Mouse (Mus musculus) gastrocnemius, postnatal 14 days (tissue): ENCODE data around the gene Cep126. TPM values are rescaled to one million over a fixed set of nuclear protein-coding genes. Genes with fewer than 3 reads are reported as not detected.

Source experiments
- DNase-seq: peaks from one replicate; pipeline ENCODE4 v3.0.0; 2021; ENCODE audit warnings: mixed read lengths
- intact Hi-C: fragments of 180-260 bp; cut with DNase I; formaldehyde crosslinking; loops from one replicate; pipeline ENCODE4 v1.15.1; 2025; ENCODE audit warnings: low total_unique reads
- long read RNA-seq, 2 experiments: library from polyadenylated mRNA; stranded (forward); transcript quantifications; one replicate each; pipeline ENCODE4 v2.0.0; 2021
- total RNA-seq, 2 experiments: library from RNA; stranded (reverse); gene quantifications; 2 replicates each; pipeline ENCODE4 v1.2.3; 2021

The Cep126 gene
- under 1 TPM; 0.58 to 0.90 TPM for total RNA-seq
- long read RNA-seq, experiment 1, partial matches to known transcripts = 0 of 1 reads
- long read RNA-seq, experiment 1, other reads (novel, unspliced or antisense) = 1 of 1 reads
- long read RNA-seq, experiment 2 = 0 reads

DNA sequence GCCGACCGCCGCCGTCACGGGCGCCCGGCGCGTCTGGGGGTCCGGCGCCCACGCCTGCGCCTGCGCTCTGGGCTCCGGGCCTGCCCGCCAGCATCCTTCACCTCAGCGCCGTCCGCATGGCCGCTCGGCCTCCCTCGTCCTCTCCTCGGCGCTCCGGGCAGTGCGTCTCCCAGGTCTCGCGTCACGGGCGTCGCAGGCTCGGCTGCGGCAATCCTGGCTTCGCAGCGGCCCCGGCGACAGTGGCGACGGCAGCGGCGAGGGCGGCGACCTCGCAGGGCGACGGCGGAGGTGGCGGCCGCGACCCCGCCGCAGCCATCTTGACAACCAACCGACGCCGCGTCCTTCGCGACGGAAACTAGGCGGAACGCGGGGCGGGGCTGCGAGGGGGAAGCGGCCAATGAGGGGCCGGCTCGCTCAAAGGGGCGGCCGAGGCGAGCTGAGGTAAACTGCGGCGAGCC lies at the start of gene Cep126:
Cep126 (minus strand) TSS at position 178 of the 458 bp plus-strand sequence.
- intact Hi-C loops = no loop called here
- peak; percentile 83 for DNase-seq

DNA sequence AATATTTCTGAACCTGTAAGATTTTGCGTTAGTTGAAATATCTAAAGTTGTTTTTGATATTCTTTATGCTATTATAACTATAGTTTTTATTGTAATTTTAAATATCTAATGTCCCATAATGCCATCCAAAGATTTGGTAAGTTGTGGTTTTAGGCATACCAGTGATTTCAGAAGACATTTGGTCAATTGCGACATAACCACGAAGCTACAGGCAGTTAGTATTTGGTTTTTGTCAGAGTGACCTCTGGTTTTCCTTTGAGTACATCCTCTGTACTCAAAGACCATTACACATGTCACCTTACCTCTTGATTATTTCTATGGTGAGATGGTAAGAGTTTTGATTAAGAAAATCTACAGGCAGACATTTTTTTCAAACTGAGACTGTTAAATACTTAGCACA lies 45.5 kb upstream of the Cep126 start:
- intact Hi-C loops = no loop called here
- no peak for DNase-seq

DNA sequence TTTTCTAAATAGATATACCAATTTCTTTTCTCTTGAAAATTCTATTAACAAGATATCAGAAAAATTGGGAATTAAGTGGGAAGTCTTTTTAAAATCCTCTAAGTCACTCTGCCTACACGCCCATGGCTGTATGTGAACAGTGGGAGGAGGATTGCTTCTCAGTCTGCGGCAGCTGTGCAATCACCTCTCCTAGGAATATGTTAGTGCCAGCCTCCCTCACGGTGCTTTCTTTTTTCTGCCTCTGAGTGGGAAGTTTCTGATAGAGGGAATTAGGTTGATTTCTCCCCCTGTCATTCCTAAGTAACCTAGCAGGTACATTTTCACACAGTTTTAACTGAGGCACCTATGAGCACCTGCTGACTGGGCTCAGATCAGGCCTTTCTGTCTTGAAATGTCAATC lies 43.0 kb upstream of the Cep126 start:
- DNase-seq = no peak
- intact Hi-C loops = no loop called here

DNA sequence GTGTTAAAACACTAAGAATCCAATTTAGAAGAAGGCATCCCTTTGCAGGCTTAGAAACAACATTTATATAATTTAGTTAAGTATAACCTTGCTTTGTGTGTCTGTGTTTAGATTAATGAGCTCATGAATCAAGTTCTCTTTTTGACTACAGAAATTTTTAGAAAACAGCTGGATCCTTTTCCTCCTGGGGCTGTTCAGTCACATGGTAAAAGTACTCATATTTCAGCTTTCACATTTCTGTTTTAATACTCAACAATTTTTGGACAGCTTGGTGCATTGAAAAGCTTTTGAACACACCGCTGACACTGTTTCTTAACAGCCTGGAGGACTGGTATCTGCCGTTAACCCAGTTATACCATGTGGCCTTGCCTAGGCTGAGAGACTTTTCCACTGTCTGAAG lies 22.9 kb upstream of the Cep126 start:
- no peak for DNase-seq
- intact Hi-C loops = no loop called here

DNA sequence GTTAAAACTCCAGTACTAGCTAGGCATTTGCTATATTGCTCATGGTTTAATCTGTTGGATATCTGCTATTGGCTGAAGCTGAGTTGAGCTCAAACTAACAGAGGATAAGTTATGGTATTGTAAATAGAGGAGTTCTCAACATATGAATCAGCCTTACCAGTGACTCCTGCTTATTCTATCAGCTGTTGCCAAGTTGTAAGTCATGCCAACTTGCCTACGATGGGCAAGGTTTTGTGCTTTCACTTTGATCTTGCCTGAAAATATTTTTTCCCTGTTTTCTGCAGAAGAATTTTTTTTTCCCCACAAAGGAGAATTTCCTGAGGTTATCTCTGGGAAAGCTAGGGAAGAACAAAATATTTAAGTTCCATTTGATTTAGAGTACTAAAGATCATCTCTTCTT lies 5.4 kb upstream of the Cep126 start:
- intact Hi-C loops = no loop called here

DNA sequence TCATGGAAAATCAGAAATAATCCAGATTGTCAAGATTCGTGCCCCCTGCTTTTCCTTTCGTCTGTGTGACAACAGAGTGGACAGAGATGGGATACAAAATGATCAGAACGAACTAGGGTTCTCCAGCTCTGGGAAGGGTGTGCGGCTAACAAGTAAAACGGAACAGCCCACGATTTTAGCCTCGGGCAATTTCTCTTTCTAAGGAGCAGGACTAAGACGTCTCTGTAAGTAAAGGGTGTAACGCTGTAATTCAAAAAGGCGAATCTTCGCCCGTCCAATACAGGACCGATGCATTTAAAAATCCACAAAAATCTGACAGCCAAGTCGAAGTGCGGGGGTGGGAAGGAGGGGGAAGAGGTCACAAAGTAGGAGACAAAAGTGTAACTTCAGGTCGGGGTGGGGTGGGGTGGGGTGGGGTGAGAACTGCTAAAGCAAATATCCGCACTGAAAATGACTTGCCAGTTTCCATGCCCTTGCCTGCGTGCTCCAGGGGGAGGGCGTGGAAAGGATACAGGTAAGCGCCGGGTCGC lies 443 bp downstream of the Cep126 start:
- intact Hi-C loops = no loop called here

More for the DNA sequence above, 5.4 kb upstream of the Cep126 start:
- DNase-seq = no peak

DNA sequence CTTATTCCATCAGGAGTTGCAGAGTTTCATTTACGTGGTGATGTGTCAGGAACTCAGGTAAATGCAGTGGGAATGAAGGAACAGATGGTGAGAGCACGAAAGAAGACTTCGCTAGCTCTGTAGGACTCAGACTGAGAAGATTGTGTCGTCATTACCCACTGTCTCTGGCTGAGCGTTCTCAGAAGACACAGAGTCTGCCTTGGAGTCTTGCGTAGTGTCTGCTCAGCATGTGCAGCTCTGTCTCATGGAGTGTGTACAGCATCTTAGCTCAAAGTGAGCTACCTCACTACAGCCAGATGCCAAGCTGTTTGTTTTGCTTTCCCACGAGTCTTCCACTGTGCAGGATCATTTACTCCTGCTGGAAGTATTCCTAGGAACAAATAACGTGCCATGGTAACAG lies 10.6 kb downstream of the Cep126 start:
- DNase-seq = no peak
- intact Hi-C loops = no loop called here

More for the DNA sequence above, 443 bp downstream of the Cep126 start:
- DNase-seq = no peak

DNA sequence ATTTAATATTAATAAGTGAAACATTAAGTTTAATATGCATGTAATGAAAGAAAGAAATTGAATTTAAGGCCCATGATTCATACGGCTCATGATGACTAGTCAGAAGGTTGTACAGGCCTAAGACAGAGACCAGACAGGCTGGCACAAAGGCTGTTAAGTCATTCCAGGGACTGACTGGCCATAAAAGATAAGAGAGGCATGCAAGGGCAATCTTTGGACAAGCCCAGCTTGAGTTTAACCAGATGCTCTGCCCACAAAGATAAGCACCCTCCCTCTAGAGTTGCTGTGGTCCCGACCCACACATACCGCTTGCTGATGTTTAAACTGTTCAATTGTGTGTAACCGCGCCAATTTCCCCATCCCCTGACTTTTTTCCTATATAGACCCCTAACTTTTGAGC lies 19.6 kb downstream of the Cep126 start:
- DNase-seq = no peak
- intact Hi-C loops = no loop called here

DNA sequence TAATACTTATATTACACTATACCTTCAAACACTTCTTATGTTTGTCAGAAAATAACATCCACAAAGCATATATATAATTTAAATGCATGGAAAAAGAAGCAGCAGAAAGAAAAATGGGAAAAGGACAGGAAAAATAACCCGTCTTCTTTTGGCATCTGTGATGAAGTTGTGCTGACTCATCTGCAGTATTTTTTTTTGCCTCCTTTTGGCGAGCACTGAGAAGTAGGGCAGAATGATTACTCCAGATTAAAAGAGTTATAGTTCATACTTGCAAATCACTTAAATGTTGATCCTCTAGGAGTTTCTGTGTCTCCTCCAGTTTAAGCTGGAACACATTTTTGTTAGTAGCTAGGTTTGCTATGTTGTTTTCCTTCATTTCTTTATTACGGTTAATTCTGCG lies 31.0 kb downstream of the Cep126 start:
- no peak for DNase-seq
- intact Hi-C loops = no loop called here

DNA sequence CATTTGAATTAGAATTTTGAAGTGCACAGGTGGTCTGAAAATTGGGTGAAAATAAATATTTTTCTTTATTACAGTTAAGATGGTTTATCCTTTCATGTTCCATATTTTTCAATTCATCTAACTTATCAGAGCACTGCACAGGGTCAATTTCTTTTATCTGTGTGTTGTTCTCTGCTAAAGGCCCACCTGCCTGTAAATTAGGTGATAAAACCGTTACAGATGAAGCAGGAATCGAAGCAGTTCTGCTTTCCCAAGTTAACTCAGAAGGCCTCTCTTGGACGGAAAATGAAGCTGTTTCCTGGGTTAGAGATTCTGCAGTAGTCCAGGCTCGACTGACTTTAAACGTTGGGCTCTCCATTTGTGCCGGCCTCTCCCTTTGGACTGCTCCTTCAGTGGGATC lies 33.1 kb downstream of the Cep126 start:
- no peak for DNase-seq
- intact Hi-C loops = no loop called here

DNA sequence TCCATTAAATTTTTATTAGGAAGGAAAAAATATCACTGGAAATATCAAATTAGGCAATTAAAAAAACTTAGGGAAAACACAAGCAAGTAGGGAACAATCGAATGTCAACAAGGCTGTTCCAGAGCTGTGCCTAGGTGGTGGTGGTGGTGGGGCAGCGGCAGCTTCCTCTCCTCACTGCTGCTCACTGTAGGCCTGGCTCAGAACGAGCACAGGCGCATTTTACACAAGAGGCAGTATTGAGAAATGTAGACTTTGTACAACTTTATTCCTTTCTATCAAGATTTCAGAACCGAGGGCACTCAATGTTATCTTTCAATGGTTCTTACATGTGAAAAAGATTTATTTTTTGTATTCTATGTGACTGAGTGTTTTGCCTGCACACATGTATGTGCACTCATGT lies 55.2 kb downstream of the Cep126 start:
- intact Hi-C loops = loop anchor here (10.0 kb wide), 1 partner anchor 174 kb away; no protein-coding TSS in a partner anchor
- no peak for DNase-seq

DNA sequence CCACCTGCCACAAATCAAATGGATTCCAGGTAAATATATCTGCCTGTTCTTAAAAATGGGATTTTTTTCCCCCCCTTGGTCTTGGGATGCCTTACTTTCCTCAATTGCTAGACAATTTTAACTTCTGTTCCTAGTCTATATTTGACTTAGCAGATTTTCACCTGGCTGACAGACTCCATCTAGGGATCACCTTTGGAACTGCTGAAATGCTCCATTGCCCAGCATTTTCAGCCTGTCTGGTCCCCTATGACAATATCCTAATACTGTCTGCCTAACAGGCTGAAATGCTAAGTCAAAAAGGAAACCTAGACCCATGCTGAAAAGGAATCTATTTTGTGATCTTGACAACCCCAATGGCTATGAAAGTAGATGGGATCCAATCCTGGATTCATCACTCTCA lies 59.7 kb downstream of the Cep126 start:
- DNase-seq = no peak
- intact Hi-C loops = loop anchor here (10.0 kb wide), 1 partner anchor 170 kb away; no protein-coding TSS in a partner anchor

DNA sequence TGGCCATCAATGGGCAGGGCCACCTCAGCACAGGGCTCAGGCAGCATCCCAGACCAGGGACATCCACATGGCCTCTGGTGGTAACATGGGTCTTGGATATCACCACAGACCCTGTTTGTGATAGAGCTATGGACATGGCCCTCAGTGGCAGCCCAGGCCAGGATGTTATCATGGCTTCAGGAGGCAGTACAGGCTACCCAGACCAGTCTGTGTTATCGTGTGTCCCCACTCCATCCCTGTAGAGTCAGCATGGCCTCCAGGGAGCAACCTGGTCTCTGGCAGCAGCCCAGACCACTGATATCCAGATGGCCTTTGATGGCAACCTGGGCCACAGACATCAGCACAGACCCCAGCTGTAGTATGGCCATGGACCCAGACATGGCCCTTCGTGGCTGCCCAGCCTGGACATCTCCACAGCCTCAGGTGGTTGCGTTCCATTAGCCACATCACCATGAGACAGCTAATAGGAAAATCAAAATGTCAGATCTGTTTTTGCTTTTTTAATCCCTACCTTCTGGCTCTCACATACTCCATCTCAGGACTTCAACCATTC lies 60.8 kb downstream of the Cep126 start:
- intact Hi-C loops = loop anchor here (10.0 kb wide), 1 partner anchor 168 kb away; no protein-coding TSS in a partner anchor
- DNase-seq = no peak

DNA sequence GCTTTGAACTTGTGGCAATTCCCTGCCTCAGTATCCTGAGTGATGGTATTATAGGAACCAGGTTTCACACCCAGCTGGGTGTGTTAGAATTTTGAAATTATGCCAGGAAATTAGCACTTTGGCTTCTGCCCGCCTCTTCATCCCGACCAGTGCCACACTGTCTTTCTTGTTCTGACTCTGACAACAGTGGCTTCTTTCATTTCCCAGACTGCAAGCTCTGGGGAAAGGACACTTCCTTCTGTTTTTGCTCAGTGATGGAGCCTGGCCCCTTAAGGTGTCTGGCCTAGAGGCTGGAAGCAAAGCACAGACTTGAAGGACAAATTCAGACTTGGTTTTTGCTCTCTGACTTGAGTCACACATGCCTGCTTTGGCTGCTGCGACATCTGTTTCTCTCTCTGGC lies 74.5 kb downstream of the Cep126 start:
- DNase-seq = no peak
- intact Hi-C loops = no loop called here

DNA sequence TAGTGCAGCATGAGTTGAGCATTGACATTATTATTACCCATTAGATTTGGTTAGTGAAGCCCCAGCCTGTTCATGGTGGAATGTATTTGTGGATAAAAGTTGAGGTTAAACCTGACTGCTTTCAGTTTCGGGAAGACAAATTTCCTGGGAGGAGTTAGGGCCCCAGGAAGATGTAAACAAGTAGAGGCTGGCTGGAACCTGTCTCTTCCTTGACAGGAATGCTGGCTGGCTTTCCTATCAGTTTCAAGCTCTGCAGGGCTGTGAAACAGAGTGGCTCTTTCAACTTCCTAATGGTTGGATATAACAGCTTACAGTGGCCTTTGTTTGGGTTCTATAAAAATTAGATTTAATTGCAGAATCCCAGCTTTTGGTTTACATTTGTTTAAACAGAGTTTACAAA lies 79.3 kb downstream of the Cep126 start:
- intact Hi-C loops = no loop called here
- no peak for DNase-seq

DNA sequence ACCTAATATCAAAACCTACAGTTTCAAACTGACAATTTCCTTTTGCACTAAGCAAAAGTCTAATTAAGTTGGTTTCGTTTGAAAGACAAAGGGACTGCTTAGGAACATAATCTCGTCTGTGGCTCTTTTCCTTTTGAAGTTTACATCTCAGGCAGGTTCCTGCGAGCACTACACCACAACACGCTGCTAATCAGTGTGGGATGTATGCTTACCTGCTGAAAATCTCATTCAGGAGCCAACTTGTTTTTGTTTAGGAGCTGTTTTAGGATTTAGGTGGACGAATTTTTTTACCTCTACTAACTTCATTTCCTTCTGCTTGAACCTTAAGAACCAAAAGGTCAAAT lies 91.1 kb downstream of the Cep126 start:
- no peak for DNase-seq
- intact Hi-C loops = no loop called here

DNA sequence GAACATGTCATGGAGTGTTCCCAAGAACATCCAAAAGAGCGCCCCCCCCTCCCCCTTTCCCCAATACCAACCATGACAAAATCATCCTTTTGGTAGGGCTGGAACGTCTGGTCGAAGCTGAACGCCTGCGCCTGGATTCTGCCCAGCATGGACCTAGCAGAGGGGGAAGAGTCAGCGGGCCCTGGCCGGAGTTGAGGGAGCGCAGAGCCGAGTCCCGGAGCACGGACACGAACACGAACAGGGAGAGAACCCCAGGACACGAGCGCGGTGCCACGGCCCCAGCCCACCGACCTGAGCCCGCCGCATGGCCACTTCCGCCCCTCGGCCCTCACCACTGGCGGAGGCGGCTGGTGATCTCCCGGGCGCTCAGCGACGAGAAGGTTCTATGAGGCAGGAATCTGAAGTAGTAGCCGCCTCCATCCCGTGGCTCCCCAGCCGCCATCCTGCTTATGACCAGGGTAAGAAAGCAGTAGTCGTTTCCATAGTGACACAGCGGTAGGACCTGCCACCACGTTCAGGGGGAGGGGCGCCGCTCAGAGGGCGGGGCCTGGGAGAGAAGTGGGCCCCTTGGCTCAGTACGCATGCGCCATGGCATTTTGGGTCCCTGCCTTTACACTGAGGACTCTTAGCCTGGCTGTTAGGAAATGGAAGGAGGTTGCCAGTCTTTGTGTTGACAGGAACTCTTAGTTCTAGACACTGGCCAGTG lies 91.6 kb downstream of the Cep126 start, which contains the start of gene Cfap300:
Cfap300 (minus strand) TSS at position 486 of the 706 bp plus-strand sequence.
- DNase-seq = peak; percentile 97
- intact Hi-C loops = no loop called here

DNA sequence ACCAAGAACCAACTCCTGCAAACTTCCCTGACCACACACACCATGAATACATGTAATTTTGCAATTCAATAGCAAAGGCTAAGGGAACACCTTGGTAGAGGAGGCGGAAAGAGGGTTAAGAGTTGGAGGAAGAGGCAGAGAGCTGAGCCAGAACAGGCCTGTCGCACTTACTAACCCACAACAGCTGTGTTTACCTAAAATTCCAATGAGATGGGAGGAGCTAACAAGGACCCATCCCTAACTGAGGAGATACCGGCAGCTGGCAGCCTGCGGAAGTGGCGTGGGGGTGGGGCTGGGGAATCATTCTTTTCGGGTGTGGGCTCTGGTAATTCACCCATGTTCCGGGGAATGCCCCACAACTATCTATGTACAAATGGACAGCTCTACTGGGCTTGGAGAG lies 98.5 kb downstream of the Cep126 start:
- intact Hi-C loops = no loop called here
- DNase-seq = no peak

DNA sequence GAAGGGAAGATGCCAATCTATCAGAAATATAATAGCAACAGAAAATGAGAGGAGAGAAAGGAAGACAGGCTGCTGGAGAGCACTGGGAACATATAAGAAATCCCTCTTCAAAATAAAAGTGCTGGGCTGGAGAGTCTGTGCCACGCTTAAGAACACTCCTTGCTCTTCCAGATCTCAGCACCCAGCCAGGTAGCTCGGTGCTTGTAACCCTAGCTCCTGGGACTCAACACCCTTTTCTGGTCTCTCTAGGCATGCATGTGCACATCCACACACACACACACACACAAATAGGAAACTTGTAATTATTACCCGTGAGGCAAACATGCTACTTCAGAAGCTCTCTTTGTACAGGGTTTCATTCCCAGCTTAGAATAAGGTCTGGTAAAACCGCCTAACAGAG lies 99.0 kb downstream of the Cep126 start:
- intact Hi-C loops = no loop called here

DNA sequence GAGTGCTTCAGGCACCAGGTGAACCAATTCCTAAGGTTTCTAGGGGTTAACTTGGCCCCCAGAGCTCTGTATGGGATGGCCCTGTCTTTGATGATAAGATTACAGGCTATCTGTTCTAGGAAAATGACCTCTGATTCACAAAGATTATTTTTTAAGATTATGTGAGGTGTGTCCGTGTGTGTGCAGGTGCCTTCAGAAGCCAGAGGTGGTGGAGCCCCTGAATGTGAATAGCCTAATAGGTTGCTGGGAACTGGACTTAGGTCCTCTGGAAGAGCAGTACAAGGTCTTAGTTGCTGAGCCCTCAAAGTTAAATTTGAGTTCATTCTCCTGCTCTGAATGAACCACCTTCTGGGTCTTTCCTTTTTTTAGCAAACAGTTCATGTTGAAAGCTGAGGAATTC lies 100.0 kb downstream of the Cep126 start:
- no peak for DNase-seq
- intact Hi-C loops = no loop called here

More for the DNA sequence above, 99.0 kb downstream of the Cep126 start:
- no peak for DNase-seq

DNA sequence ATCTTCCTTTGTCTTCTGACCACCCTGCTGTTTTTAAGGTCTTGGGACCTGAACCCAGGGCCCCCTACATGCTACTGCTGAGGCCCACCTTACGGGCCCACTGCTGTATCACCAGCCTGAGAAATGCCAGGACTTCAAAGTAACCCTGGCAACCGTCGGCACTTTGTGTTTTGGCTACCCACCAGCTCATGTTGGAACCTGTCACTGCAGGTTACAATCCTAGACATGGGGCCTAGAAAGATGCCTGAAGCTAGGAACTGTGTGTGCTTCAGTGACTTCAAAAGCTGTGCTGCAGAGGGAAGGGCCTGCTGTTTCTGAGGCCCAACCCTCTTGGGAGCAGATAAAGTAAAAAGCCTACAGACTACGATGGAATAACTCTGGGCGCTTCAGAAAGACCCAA lies 101.2 kb downstream of the Cep126 start:
- intact Hi-C loops = no loop called here

More for the DNA sequence above, 101.2 kb downstream of the Cep126 start:
- DNase-seq = no peak
